Mouse (Mus musculus) mouse embryonic stem cell (cell line): ENCODE measurements around the gene Gm3373.
"Not testable (repeated sequence)": the region's sequence is repeated elsewhere in the genome, so short reads cannot be mapped to it uniquely, and the experiment has no call there.

Experiments
- in situ Hi-C, 2 experiments: fragments of 300-500 bp; cut with MboI; formaldehyde crosslinking; loops; 1 replicate in 1 of 2; 3 replicates in 1 of 2; pipeline ENCODE4 v1.14.3; 2019 to 2020; ENCODE audit warnings: low sequenced_read_pairs in 2 of 2, low pct_unique_long_range_greater_than_20kb in 1 of 2, mixed read lengths in 1 of 2; ENCODE audit not compliant: unreplicated experiment in 1 of 2

The Gm3373 gene

DNA sequence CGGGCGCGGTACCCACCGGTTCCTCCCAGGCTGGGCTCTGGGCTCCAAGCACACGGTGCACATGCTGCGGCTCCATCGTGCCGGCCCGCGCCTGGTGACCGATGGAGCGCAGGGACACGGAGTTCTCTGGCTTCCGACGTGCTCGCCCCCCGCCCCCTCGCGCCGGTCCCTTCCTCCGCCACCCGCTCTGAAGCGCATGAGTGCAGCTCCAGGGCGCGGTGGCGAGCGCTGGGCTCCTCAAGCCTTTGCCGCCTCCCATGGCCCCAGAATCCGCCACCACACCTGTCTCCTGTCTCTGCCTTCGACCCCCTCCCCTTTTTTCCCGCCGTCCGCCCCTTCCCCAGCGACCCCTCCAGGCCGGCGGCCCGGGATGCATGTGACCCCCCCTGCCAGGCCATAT lies at the start of gene Gm3373:
Gene Gm3373, minus strand, starts transcription at position 101 of the 400 bp plus-strand sequence.
- in situ Hi-C loops = not testable (repeated sequence)

DNA sequence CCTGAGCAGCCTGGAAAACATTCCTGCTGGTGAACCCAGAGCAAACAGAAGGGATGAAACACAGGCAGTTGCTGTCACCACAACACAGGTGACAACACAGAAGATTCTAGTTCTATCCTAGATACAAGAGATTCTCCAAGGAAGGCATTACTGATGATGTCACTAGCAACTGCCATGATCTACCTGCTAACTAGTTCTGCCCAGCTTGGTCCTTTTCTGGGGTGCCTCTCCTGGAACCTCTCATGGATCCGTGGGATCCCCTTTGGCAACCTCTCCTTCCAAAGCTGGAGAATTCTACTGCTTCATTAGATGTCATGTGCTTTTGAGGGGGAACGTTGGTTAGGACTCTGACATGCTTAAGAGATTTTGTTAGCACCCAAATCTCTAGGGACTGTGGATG lies 54.0 kb downstream of the Gm3373 start, which contains the start of gene Gm9603:
Gene Gm9603, minus strand, starts transcription at position 101 of the 400 bp plus-strand sequence.
- in situ Hi-C loops = not testable (repeated sequence)
